Mouse (Mus musculus) forebrain, postnatal 0 days (tissue): ENCODE data around the gene Ikzf1. TPM values are rescaled to one million over a fixed set of nuclear protein-coding genes. Genes with fewer than 3 reads are reported as not detected.

Experiments used
- ATAC-seq: fragments of 200-750 bp; cut with Nextera tagmentation; 2 replicates; pipeline ENCODE4 v1.8.0; 2017; ENCODE audit warnings: mild to moderate bottlenecking, moderate library complexity
- DNase-seq: peaks from one replicate; pipeline ENCODE4 v3.0.0-alpha.2; 2015
- H3K27ac ChIP-seq: fragments of 300-500 bp; sonication (generic); 2 replicates; pipeline ENCODE4 v1.5.1; 2014; ENCODE audit warnings: low read depth, mild to moderate bottlenecking, antibody characterized with exemption, low read length, moderate library complexity, mixed read lengths
- H3K27me3 ChIP-seq: fragments of 300-500 bp; sonication (generic); 2 replicates; pipeline ENCODE4 v1.6.1; 2014; ENCODE audit warnings: mild to moderate bottlenecking, low read length, mixed read lengths; ENCODE audit not compliant: insufficient read depth
- H3K36me3 ChIP-seq: fragments of 300-500 bp; sonication (generic); 2 replicates; pipeline ENCODE4 v1.6.1; 2014; ENCODE audit warnings: mild to moderate bottlenecking, moderate library complexity; ENCODE audit not compliant: insufficient read depth
- H3K4me1 ChIP-seq: fragments of 300-500 bp; sonication (generic); 2 replicates; pipeline ENCODE4 v1.6.1; 2014; ENCODE audit warnings: antibody characterized with exemption; ENCODE audit not compliant: insufficient read depth
- H3K4me2 ChIP-seq: fragments of 300-500 bp; sonication (generic); 2 replicates; pipeline ENCODE4 v1.6.1; 2014; ENCODE audit warnings: low read depth, mild to moderate bottlenecking, moderate library complexity
- H3K4me3 ChIP-seq: fragments of 300-500 bp; sonication (generic); 2 replicates; pipeline ENCODE4 v1.5.1; 2014; ENCODE audit warnings: low read depth, low read length, mixed read lengths
- H3K9ac ChIP-seq: fragments of 300-500 bp; sonication (generic); 2 replicates; pipeline ENCODE4 v1.6.1; 2014; ENCODE audit warnings: mild to moderate bottlenecking
- H3K9me3 ChIP-seq: fragments of 300-500 bp; sonication (generic); 2 replicates; pipeline ENCODE4 v1.6.1; 2016; ENCODE audit warnings: low read length
- CTCF ChIP-seq: sonication (generic); IDR thresholded peaks from 2 replicates; pipeline ENCODE4 v1.5.1; 2016; ENCODE audit warnings: antibody characterized with exemption, control low read depth, low read depth
- WGBS: fragments of 180-500 bp; shearing (Covaris S2); extraction: QIAGEN DNeasy Blood & Tissue Kit; methylation state at CpG from one replicate; pipeline ENCODE4 v1.1.7; 2014; 5-methylcytosine and 5-hydroxymethylcytosine counted together
- polyA plus RNA-seq: library from polyadenylated mRNA; unstranded; fragments of >200 nt; fragmentation: Nextera tagmentation; extraction: Ambion mirVana; gene quantifications from 2 replicates; pipeline ENCODE4 v1.2.1, GENCODE M21; 2015
- total RNA-seq: library from RNA; depleted of rRNA; stranded (reverse); fragments of >200 nt; gene quantifications from 2 replicates; pipeline ENCODE4 v1.2.3, GENCODE M21; 2014

The Ikzf1 gene
- total and polyA plus RNA-seq, 2 experiments from 2014 or later: 1.8 to 4.9 TPM

DNA sequence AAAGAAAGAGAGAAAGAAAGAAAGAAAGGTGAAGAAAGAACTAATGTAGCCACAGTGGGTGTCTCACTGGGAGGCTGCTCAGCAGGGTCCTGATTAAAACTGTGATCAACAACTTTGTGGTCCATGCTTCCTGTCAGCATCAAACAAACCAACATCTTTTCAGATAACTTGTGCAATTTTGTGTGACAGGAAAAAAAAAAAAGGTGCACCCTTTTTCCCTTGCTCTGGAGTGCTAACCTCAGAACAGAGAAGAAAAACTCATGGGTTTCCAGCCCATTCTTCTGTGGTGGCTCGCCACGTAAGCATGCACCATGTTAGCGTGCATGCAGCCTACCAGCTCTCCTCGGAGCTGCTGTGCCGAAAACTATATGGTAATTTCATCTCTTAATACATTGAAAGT lies 56.8 kb downstream of the Ikzf1 start:
- H3K4me2 ChIP-seq: no peak overlapping the region
- no peak overlapping the region for H3K4me3 ChIP-seq
- H3K4me1 ChIP-seq: no peaks in the 10 kb centered on the region
- no peak for TF ChIP-seq CTCF
- WGBS: 92% methylated on average over 5 of the region's 5 CpGs
- no peaks in the 10 kb centered on the region for H3K27me3 ChIP-seq
- H3K36me3 ChIP-seq: no peaks in the 10 kb centered on the region
- no peak overlapping the region for H3K9ac ChIP-seq
- no peaks in the 10 kb centered on the region for H3K9me3 ChIP-seq
- ATAC-seq (no peak), DNase-seq (no peak)
- no peak overlapping the region for H3K27ac ChIP-seq

DNA sequence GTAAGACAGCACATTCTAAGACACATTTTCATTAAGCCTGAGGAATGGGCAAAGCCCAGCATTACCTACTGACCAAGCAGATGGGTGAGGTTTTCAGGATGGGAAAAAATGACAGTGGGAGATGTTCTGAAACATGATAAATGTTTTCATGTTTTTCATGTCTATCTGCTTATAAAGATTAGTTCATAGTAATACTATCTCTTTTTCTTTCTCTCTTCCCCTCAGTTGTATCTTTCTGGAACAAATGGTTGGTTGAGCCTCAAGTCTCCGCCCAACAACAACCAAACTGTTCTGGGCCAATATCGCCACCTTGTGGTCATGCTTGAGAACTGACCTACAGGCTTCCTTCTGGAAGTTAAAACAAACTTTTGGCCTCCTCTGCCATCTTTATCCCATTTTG lies 57.8 kb downstream of the Ikzf1 start:
- no peak overlapping the region for H3K4me3 ChIP-seq
- no peak overlapping the region for H3K4me2 ChIP-seq
- H3K27ac ChIP-seq: no peak overlapping the region
- DNase-seq: no peak
- no peaks in the 10 kb centered on the region for H3K36me3 ChIP-seq
- WGBS: 30% methylated on average over 2 of the region's 2 CpGs
- TF ChIP-seq CTCF: peak; percentile 53
- no peaks in the 10 kb centered on the region for H3K9me3 ChIP-seq
- H3K9ac ChIP-seq: no peak overlapping the region
- no peaks in the 10 kb centered on the region for H3K4me1 ChIP-seq
- no peak for ATAC-seq
- H3K27me3 ChIP-seq: no peaks in the 10 kb centered on the region

DNA sequence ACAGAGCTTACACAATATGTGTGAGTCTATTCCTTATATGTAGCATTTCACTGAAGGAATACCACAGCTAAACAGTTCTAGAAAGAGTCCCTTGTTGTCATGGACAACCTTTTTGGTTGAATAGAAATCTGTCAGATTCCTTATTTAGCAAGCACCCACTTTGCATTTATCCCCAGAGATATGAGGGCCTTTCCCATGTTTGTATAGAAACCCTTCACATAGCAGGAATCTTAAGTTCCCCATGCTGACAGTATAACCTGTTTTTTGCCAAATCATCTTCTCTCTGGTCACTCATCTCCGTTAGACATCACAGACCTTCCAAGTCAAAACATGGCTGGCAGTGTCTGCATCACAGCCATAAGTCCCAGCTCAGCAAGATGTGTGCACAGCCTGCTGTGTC lies 59.4 kb downstream of the Ikzf1 start:
- Histone ChIP-seq H3K4me1 (no peaks in the 10 kb centered on the region), H3K4me3 (no peak overlapping the region), H3K9me3 (no peaks in the 10 kb centered on the region), H3K4me2 (no peak overlapping the region), H3K27ac (no peak overlapping the region), H3K9ac (no peak overlapping the region), H3K27me3 (no peaks in the 10 kb centered on the region), H3K36me3 (no peaks in the 10 kb centered on the region)
- no peak for ATAC-seq
- TF ChIP-seq CTCF: no peak
- DNase-seq: no peak
- WGBS: 52% methylated on average over 1 of the region's 1 CpGs

DNA sequence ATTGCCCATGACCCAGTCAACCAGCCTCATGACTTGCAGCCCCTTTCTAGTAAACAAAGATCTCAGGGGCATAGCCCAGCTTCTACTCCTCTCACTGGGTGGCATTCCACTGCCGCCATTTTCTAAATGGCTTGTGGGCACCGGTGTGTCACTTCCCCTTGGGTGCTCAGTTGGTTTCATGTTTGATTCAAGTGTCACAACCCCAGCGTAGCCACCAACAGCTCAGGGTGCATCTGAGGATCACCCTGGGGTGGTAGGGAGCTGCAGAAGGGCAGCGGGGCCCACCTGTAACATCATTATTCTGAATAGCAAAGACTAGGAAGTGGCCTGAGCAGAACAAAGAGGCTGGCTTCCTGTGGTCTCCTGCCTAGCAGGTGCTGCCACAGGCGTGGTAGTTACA lies 66.3 kb downstream of the Ikzf1 start:
- H3K4me1 ChIP-seq: no peaks in the 10 kb centered on the region
- no peak for DNase-seq
- H3K9ac ChIP-seq: no peak overlapping the region
- no peak overlapping the region for H3K4me3 ChIP-seq
- H3K4me2 ChIP-seq: no peak overlapping the region
- no peak overlapping the region for H3K27ac ChIP-seq
- no peak for TF ChIP-seq CTCF
- H3K27me3 ChIP-seq: no peaks in the 10 kb centered on the region
- H3K36me3 ChIP-seq: no peaks in the 10 kb centered on the region
- WGBS: 87% methylated on average over 5 of the region's 5 CpGs
- no peaks in the 10 kb centered on the region for H3K9me3 ChIP-seq
- ATAC-seq: no peak

DNA sequence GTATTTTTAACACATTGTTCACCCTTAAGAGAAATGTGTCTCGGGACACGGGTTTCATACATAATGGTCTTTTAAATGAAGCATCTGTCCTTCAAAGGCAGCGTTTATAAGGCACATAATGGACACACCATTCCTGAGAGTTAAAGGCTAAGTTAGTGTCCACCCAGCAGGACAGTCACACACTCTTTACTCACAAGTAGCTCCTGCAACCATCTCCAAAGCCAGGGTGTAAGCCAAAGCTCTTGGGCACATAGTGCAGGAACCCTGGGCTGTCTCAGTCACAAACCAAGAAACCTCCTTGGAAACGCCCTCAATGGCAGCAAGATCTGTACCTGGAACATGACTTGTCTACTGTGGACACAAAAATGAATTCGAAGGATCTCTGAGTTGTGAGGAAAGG lies 68.1 kb downstream of the Ikzf1 start:
- Histone ChIP-seq H3K9me3 (no peaks in the 10 kb centered on the region), H3K27ac (no peak overlapping the region), H3K4me2 (no peak overlapping the region), H3K36me3 (no peaks in the 10 kb centered on the region), H3K4me3 (no peak overlapping the region), H3K27me3 (no peaks in the 10 kb centered on the region), H3K4me1 (no peaks in the 10 kb centered on the region), H3K9ac (no peak overlapping the region)
- ATAC-seq: no peak
- WGBS: 76% methylated on average over 5 of the region's 5 CpGs
- DNase-seq: no peak
- TF ChIP-seq CTCF: no peak

DNA sequence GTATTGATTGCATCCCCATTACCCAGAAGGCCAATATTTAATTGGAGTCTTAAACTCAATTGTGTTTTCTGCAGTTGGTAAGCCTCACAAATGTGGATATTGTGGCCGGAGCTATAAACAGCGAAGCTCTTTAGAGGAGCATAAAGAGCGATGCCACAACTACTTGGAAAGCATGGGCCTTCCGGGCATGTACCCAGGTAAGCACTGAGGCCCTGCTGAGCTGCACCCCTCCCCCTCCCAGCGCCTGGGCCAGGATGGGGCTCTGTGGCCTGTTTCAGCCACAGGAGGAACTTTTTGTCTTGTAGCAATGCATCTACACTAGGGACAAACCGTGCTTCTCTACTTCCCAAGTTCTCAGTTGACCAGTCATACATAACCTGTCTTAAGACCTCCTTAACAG lies 73.3 kb downstream of the Ikzf1 start:
- no peak for DNase-seq
- no peak overlapping the region for H3K4me2 ChIP-seq

DNA sequence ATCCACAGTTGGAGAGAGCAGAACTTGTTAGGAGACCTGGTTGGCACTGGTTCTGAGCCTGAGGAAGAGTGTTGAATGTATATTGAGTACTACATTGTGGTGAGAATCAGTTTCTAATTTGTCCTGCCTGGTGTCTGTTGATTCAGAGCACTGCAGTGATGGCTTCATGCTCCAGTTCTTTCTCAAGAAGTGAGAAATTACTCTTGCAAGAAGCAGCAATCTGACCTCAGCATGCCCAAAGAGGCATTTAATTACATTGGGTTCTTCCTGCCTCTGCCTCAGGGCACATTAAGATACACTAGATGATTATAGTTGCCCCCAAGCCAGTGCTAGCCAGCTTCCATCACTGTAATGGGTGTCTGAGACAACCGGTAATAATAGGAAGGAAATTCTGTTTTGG lies 74.1 kb downstream of the Ikzf1 start:
- Histone ChIP-seq H3K36me3 (no peaks in the 10 kb centered on the region), H3K9ac (no peak overlapping the region), H3K27me3 (no peaks in the 10 kb centered on the region), H3K4me3 (no peak overlapping the region), H3K9me3 (no peaks in the 10 kb centered on the region), H3K4me2 (no peak overlapping the region), H3K27ac (no peak overlapping the region), H3K4me1 (no peaks in the 10 kb centered on the region)
- 85% methylated on average over 1 of the region's 1 CpGs for WGBS
- ATAC-seq (no peak), DNase-seq (no peak)
- no peak for TF ChIP-seq CTCF

More for the DNA sequence above, 73.3 kb downstream of the Ikzf1 start:
- Histone ChIP-seq H3K9me3 (no peaks in the 10 kb centered on the region), H3K36me3 (no peaks in the 10 kb centered on the region), H3K27me3 (no peaks in the 10 kb centered on the region), H3K4me3 (no peak overlapping the region), H3K27ac (no peak overlapping the region), H3K9ac (no peak overlapping the region), H3K4me1 (no peaks in the 10 kb centered on the region)
- TF ChIP-seq CTCF: no peak
- ATAC-seq: no peak
- WGBS: 78% methylated on average over 6 of the region's 6 CpGs

DNA sequence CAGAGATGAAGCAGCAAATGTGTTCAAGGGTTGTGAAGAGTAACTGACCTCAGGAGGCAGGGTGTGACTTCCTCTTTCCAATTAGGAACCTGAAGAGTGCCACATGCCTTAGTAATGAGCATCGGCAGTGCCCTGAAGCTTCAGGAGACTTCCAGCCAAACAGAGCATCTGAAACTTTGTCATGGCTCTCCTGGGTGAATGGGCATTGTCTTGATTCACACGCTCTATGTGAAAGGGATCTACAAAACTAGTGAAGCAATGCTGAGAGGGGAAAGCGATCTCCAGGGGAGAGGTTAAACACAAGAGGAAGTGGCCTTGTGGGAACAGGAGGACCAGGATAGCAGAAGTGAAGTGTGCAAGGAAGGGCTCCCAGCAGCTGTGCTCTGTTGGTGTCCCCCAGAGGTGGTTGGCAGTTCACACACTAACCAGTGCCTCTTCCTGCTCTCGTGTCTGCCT lies 78.4 kb downstream of the Ikzf1 start:
- Histone ChIP-seq H3K9me3 (no peaks in the 10 kb centered on the region), H3K4me2 (no peak overlapping the region), H3K27ac (no peak overlapping the region), H3K4me3 (no peak overlapping the region), H3K36me3 (no peaks in the 10 kb centered on the region), H3K27me3 (no peaks in the 10 kb centered on the region), H3K4me1 (no peaks in the 10 kb centered on the region), H3K9ac (no peak overlapping the region)
- WGBS: 73% methylated on average over 4 of the region's 4 CpGs
- TF ChIP-seq CTCF: no peak
- DNase-seq: no peak
- ATAC-seq: no peak
